ENCODE assay signal across 34 mouse cellular contexts in the genomic region with DNA sequence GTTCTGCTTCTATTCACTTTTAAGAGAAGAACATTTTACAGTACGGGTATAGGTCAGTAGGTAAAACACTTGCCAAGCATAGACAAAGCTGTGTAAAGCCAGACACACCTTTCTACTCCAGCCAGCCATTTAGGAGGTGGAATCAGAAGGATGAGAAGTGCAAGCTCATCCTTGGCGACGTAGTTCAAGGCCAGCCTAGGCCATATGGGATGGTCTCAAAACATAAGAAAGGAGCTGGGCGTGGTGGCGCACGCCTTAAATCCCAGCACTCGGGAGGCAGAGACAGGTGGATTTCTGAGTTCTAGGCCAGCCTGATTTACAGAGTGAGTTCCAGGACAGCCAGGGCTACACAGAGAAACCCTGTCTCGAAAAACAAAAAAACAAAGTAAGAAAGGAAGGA. TPM values are rescaled to one million over a fixed set of nuclear protein-coding genes. Genes with fewer than 3 reads are reported as not detected.
"Had no signal": no experiment of that assay in that cellular context is flagged by ENCODE, and none has a peak within 500 bp of the region (broad histone marks: within the 10 kb centered on the region; RNA-seq: fewer than 3 reads in every experiment).

No protein-coding gene starts in this region.

- H3K9ac ChIP-seq: embryonic facial prominence, embryonic 12.5 days; embryonic facial prominence, embryonic 13.5 days; embryonic facial prominence, embryonic 15.5 days; forebrain, embryonic 12.5 days; forebrain, embryonic 13.5 days; forebrain, embryonic 15.5 days; forebrain, postnatal 0 days had no signal

- H3K27me3 ChIP-seq: embryonic facial prominence, embryonic 12.5 days; embryonic facial prominence, embryonic 13.5 days; embryonic facial prominence, embryonic 15.5 days; forebrain, embryonic 12.5 days; forebrain, embryonic 13.5 days; forebrain, embryonic 15.5 days had no signal

- H3K4me1 ChIP-seq: embryonic facial prominence, embryonic 13.5 days had no signal

- DNase-seq: cerebellum, adult 9-10 months; cerebellum, adult 9-11 months; cerebellum, postnatal 10 days; cerebellum, postnatal 14 days; cerebellum, postnatal 25 days; cerebellum, postnatal 36 days; embryo, embryonic 11 days; forebrain, postnatal 0 days; gastrocnemius, adult 2 months; gastrocnemius, postnatal 10 days; gastrocnemius, postnatal 14 days; gastrocnemius, postnatal 25 days; gastrocnemius, postnatal 36 days; heart, adult 11 months; heart, adult 18-20 months; heart, adult 2 months had no signal

- H3K4me2 ChIP-seq: embryonic facial prominence, embryonic 12.5 days; embryonic facial prominence, embryonic 13.5 days; embryonic facial prominence, embryonic 15.5 days; forebrain, embryonic 12.5 days; forebrain, embryonic 13.5 days; forebrain, embryonic 15.5 days had no signal

- H3K4me3 ChIP-seq: embryonic facial prominence, embryonic 10.5 days; embryonic facial prominence, embryonic 12.5 days; embryonic facial prominence, embryonic 13.5 days; embryonic facial prominence, embryonic 15.5 days; erythroblast, embryonic 14.5 days; forebrain, embryonic 10.5 days; forebrain, embryonic 12.5 days; forebrain, embryonic 13.5 days; forebrain, embryonic 15.5 days; gastrocnemius, adult 2 months; heart, adult 2 months had no signal

- H3K9me3 ChIP-seq: embryonic facial prominence, embryonic 10.5 days; embryonic facial prominence, embryonic 12.5 days; embryonic facial prominence, embryonic 13.5 days; embryonic facial prominence, embryonic 15.5 days; forebrain, embryonic 10.5 days; forebrain, embryonic 12.5 days; forebrain, embryonic 13.5 days; forebrain, embryonic 15.5 days had no signal

- H3K27ac ChIP-seq: embryonic facial prominence, embryonic 10.5 days; embryonic facial prominence, embryonic 12.5 days; embryonic facial prominence, embryonic 13.5 days; embryonic facial prominence, embryonic 15.5 days; forebrain, embryonic 10.5 days; forebrain, embryonic 12.5 days; forebrain, embryonic 13.5 days; gastrocnemius, adult 2 months; heart, adult 2 months had no signal

- ATAC-seq: forebrain, embryonic 13.5 days; forebrain, embryonic 14.5 days; forebrain, embryonic 15.5 days; forebrain, embryonic 16.5 days; forebrain, postnatal 0 days had no signal

RNA-seq across cellular contexts. Expression of a gene that starts 30.3 kb away (rescaled TPM):
- polyA plus RNA-seq: erythroblast, embryonic 14.5 days had no signal

RNA-seq across cellular contexts. Expression of a gene that starts 37.7 kb away (rescaled TPM):
- total RNA-seq: common myeloid progenitor, adult 5-6 weeks; gastrocnemius, adult 18-20 months; gastrocnemius, adult 2 months; gastrocnemius, adult 8-10 months; gastrocnemius, postnatal 10 days; gastrocnemius, postnatal 14 days; gastrocnemius, postnatal 25 days; gastrocnemius, postnatal 36 days; gastrocnemius, postnatal 4 days; granulocyte monocyte progenitor cell, adult 5-6 weeks; heart, adult 18-20 months; heart, adult 2 months; heart, adult 8-10 months had no signal
- polyA plus RNA-seq: cortical plate, adult 2 months; embryonic facial prominence, embryonic 15.5 days; erythroblast, embryonic 14.5 days; forebrain, embryonic 10.5 days; heart, adult 2 months had no signal
